Mouse (Mus musculus): ENCODE data around the gene Gpr35. TPM values are rescaled to one million over a fixed set of nuclear protein-coding genes. Genes with fewer than 3 reads are reported as not detected.

Gene Gpr35
- polyA plus RNA-seq, 1 experiment, result not detected

DNA sequence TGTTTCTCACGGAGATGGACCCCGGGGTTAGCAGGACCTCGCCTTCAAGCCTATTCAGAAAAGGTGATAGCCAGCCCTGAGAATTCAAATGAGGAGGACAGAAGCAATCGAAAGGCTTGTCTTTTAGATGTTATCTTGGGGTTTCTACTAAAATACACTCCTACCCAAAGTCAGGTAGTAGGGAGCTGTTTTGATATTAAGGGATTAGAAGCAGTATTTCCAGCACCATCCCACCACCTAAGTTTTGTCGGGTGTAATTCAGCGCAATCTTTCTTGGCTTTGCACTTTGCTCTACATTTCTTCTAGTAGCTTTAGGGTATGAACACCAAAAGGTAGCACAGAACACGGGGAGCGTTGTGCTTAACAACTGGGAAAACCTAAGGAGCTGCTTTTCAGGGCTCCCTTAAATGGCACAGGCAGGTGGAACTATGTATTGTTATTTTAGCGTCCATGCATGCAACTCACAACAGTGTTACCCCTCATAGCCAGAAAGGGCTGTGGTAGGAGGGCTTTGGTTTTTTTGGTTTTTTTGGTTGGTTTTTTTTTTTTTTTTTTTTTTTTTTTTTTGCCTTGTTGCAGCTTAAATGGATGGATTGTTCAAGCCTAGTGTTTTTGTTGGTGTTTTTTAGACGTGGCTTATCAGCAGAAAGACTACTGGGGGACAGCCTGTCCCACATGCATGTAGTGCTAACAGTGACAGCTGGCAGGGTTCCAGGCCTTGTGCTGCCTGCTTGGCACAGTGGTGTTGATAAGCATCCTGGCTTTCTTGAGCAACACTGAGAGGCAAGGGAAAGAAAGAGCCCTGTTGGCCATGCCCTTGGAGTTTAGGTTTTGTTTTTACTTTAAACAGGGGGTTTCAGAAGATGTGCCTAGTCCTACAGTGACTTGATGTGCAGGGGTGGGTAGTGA, 15.4 kb upstream of the Gpr35 start:
- Histone ChIP-seq H3K4me3 (ENCODE audit: low read depth, low read length) (peak overlapping the region; percentile 76), H3K27me3 (ENCODE audit: control insufficient read depth, insufficient read depth, low read length, poor library complexity, severe bottlenecking) (no peaks in the 10 kb centered on the region), H3K4me1 (ENCODE audit: control insufficient read depth, insufficient read depth, low read length) (peaks cover 1% of the 10 kb centered on the region), H3K27ac (ENCODE audit: insufficient read depth, low read length) (no peak overlapping the region), H3K9ac (ENCODE audit: low read depth, poor library complexity, severe bottlenecking) (peak overlapping the region; percentile 33), H3K36me3 (ENCODE audit: control insufficient read depth, insufficient read depth, low read length, poor library complexity, severe bottlenecking) (no peaks in the 10 kb centered on the region), H3K9me3 (replicated peaks; ENCODE audit: control insufficient read depth, insufficient read depth, low read length, poor library complexity, severe bottlenecking) (no peaks in the 10 kb centered on the region)
- TF ChIP-seq EP300 (IDR thresholded peaks at IDR 0.05; ENCODE audit: insufficient read depth, low read depth, low read length), result no peak
- TF ChIP-seq POLR2A (IDR thresholded peaks at IDR 0.05; ENCODE audit: insufficient read depth, low read length), result no peak
- no peak for TF ChIP-seq CTCF (IDR thresholded peaks at IDR 0.05; ENCODE audit: low read depth, low read length)

DNA sequence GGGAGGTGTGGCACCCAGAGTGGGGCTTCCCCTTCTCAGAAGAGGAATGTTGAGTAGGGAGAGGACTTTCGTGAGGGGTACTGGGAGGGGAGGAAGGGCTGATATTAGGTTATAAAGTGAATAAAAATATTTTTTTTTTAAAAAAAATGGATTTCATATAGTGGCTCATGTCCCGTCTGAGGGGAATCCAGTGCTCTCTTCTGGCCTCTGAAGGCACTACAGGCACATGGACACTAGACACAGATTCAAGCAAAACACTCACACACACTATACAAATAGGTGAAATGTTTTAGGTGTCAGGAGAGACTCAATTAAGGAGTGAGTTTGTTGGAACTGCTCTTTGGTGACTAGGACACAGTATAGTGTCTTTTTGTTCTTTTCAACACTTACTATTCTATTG, 14.7 kb upstream of the Gpr35 start:
- Histone ChIP-seq H3K4me1 (ENCODE audit: control insufficient read depth, insufficient read depth, low read length) (peaks cover 1% of the 10 kb centered on the region), H3K27me3 (ENCODE audit: control insufficient read depth, insufficient read depth, low read length, poor library complexity, severe bottlenecking) (no peaks in the 10 kb centered on the region), H3K27ac (ENCODE audit: insufficient read depth, low read length) (no peak overlapping the region), H3K9me3 (replicated peaks; ENCODE audit: control insufficient read depth, insufficient read depth, low read length, poor library complexity, severe bottlenecking) (no peaks in the 10 kb centered on the region), H3K36me3 (ENCODE audit: control insufficient read depth, insufficient read depth, low read length, poor library complexity, severe bottlenecking) (no peaks in the 10 kb centered on the region), H3K4me3 (ENCODE audit: low read depth, low read length) (no peak overlapping the region), H3K9ac (ENCODE audit: low read depth, poor library complexity, severe bottlenecking) (no peak overlapping the region)
- TF ChIP-seq CTCF (IDR thresholded peaks at IDR 0.05; ENCODE audit: low read depth, low read length) (no peak), EP300 (IDR thresholded peaks at IDR 0.05; ENCODE audit: insufficient read depth, low read depth, low read length) (no peak), POLR2A (IDR thresholded peaks at IDR 0.05; ENCODE audit: insufficient read depth, low read length) (no peak)

GRCm38 (mm10) chr1:92936467-92936866, 14.2 kb upstream of the Gpr35 start:
- Histone ChIP-seq H3K27me3 (ENCODE audit: control insufficient read depth, insufficient read depth, low read length, poor library complexity, severe bottlenecking) (no peaks in the 10 kb centered on the region), H3K4me3 (ENCODE audit: low read depth, low read length) (no peak overlapping the region), H3K4me1 (ENCODE audit: control insufficient read depth, insufficient read depth, low read length) (peaks cover 1% of the 10 kb centered on the region), H3K36me3 (ENCODE audit: control insufficient read depth, insufficient read depth, low read length, poor library complexity, severe bottlenecking) (no peaks in the 10 kb centered on the region), H3K9me3 (replicated peaks; ENCODE audit: control insufficient read depth, insufficient read depth, low read length, poor library complexity, severe bottlenecking) (no peaks in the 10 kb centered on the region), H3K27ac (ENCODE audit: insufficient read depth, low read length) (no peak overlapping the region), H3K9ac (ENCODE audit: low read depth, poor library complexity, severe bottlenecking) (no peak overlapping the region)
- TF ChIP-seq CTCF (IDR thresholded peaks at IDR 0.05; ENCODE audit: low read depth, low read length) (no peak), POLR2A (IDR thresholded peaks at IDR 0.05; ENCODE audit: insufficient read depth, low read length) (no peak), EP300 (IDR thresholded peaks at IDR 0.05; ENCODE audit: insufficient read depth, low read depth, low read length) (no peak)

DNA sequence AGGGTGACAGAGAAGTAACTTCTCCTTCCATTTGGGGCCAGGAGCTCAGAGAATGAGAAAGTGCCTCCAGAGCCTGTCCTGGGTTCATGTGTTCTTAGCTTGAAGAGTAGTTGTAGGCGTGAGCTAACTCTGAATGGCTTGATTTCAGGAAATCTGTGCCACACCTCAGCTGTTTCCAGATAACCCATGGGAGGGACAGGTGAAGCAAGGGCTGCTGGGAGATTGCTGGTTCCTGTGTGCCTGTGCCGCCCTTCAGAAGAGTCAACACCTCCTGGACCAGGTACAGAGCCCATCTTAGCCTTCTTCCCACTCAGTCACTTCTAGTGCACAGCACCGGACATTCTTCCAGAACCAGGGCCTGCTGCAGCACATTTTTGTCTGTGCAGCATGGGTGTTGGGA, 12.9 kb upstream of the Gpr35 start:
- Histone ChIP-seq H3K4me3 (ENCODE audit: low read depth, low read length) (no peak overlapping the region), H3K36me3 (ENCODE audit: control insufficient read depth, insufficient read depth, low read length, poor library complexity, severe bottlenecking) (no peaks in the 10 kb centered on the region), H3K27me3 (ENCODE audit: control insufficient read depth, insufficient read depth, low read length, poor library complexity, severe bottlenecking) (no peaks in the 10 kb centered on the region), H3K4me1 (ENCODE audit: control insufficient read depth, insufficient read depth, low read length) (peaks cover 1% of the 10 kb centered on the region), H3K27ac (ENCODE audit: insufficient read depth, low read length) (no peak overlapping the region), H3K9me3 (replicated peaks; ENCODE audit: control insufficient read depth, insufficient read depth, low read length, poor library complexity, severe bottlenecking) (no peaks in the 10 kb centered on the region), H3K9ac (ENCODE audit: low read depth, poor library complexity, severe bottlenecking) (no peak overlapping the region)
- no peak for TF ChIP-seq EP300 (IDR thresholded peaks at IDR 0.05; ENCODE audit: insufficient read depth, low read depth, low read length)
- no peak for TF ChIP-seq CTCF (IDR thresholded peaks at IDR 0.05; ENCODE audit: low read depth, low read length)
- no peak for TF ChIP-seq POLR2A (IDR thresholded peaks at IDR 0.05; ENCODE audit: insufficient read depth, low read length)

DNA sequence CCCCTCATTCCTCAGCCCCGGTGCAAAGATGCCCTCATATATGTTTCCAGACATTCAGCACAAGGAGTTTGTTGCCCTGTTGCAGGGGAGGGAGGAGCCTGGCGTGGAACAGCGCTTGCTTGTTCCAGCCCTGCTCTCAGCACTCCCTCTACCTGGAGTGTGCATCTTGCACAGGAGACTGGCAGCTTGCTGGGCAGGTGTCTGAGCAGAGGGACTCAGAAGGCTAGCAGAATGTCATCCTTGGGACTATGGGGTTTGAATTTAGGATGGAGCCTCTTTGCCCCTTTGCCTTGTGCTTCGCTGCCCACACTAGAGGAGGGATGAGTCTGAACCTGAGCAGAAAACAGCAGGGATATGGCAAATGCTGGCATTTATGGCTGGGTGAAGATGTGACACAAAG, 10.9 kb upstream of the Gpr35 start:
- Histone ChIP-seq H3K4me3 (ENCODE audit: low read depth, low read length) (no peak overlapping the region), H3K9me3 (replicated peaks; ENCODE audit: control insufficient read depth, insufficient read depth, low read length, poor library complexity, severe bottlenecking) (no peaks in the 10 kb centered on the region), H3K9ac (ENCODE audit: low read depth, poor library complexity, severe bottlenecking) (no peak overlapping the region), H3K36me3 (ENCODE audit: control insufficient read depth, insufficient read depth, low read length, poor library complexity, severe bottlenecking) (no peaks in the 10 kb centered on the region), H3K27ac (ENCODE audit: insufficient read depth, low read length) (no peak overlapping the region), H3K27me3 (ENCODE audit: control insufficient read depth, insufficient read depth, low read length, poor library complexity, severe bottlenecking) (no peaks in the 10 kb centered on the region), H3K4me1 (ENCODE audit: control insufficient read depth, insufficient read depth, low read length) (no peaks in the 10 kb centered on the region)
- TF ChIP-seq EP300 (IDR thresholded peaks at IDR 0.05; ENCODE audit: insufficient read depth, low read depth, low read length), result no peak
- TF ChIP-seq POLR2A (IDR thresholded peaks at IDR 0.05; ENCODE audit: insufficient read depth, low read length), result no peak
- no peak for TF ChIP-seq CTCF (IDR thresholded peaks at IDR 0.05; ENCODE audit: low read depth, low read length)

Measured in ES-Bruce4 (cell line).